Mouse (Mus musculus) embryonic facial prominence, embryonic 11.5 days (tissue): ENCODE results near the gene Cacul1. TPM values are rescaled to one million over a fixed set of nuclear protein-coding genes. Genes with fewer than 3 reads are reported as not detected.

Source experiments
- ATAC-seq: fragments of 200-750 bp; cut with Nextera tagmentation; replicated peaks from 2 replicates; pipeline ENCODE4 v1.8.0; 2017; ENCODE audit warnings: low read depth; ENCODE audit not compliant: insufficient number of reproducible peaks, low FRiP score, low TSS enrichment
- DNase-seq: peaks from one replicate; pipeline ENCODE4 v3.0.0-alpha.2; 2015; ENCODE audit warnings: low spot score
- H3K27ac ChIP-seq: fragments of 300-500 bp; sonication (generic); replicated peaks from 2 replicates; pipeline ENCODE4 v1.5.1; 2014; ENCODE audit warnings: mild to moderate bottlenecking, low read depth, low read length, control low read depth
- H3K27me3 ChIP-seq: fragments of 300-500 bp; sonication (generic); 2 replicates; pipeline ENCODE4 v1.6.1; 2014; ENCODE audit warnings: mild to moderate bottlenecking, low read length, moderate library complexity, mixed read lengths; ENCODE audit not compliant: control insufficient read depth, insufficient read depth
- H3K36me3 ChIP-seq: fragments of 300-500 bp; sonication (generic); replicated peaks from 2 replicates; pipeline ENCODE4 v1.6.1; 2014; ENCODE audit warnings: low read depth, mild to moderate bottlenecking, low read length, moderate library complexity, mixed read lengths; ENCODE audit not compliant: control insufficient read depth, insufficient read depth
- H3K4me1 ChIP-seq: fragments of 300-500 bp; sonication (generic); 2 replicates; pipeline ENCODE4 v1.6.1; 2014; ENCODE audit warnings: low read length, mixed read lengths; ENCODE audit not compliant: control insufficient read depth, insufficient read depth
- H3K4me2 ChIP-seq: fragments of 300-500 bp; sonication (generic); 2 replicates; pipeline ENCODE4 v1.6.1; 2014; ENCODE audit warnings: low read depth, mild to moderate bottlenecking, control low read depth, low read length, moderate library complexity
- H3K4me3 ChIP-seq: fragments of 300-500 bp; sonication (generic); 2 replicates; pipeline ENCODE4 v1.5.1; 2014; ENCODE audit warnings: low read depth, low read length, control low read depth
- H3K9ac ChIP-seq: fragments of 300-500 bp; sonication (generic); replicated peaks from 2 replicates; pipeline ENCODE4 v1.6.1; 2014; ENCODE audit warnings: mild to moderate bottlenecking, control low read depth, low read length
- H3K9me3 ChIP-seq: fragments of 300-500 bp; sonication (generic); replicated peaks from 2 replicates; pipeline ENCODE4 v1.6.1; 2016; ENCODE audit warnings: mild to moderate bottlenecking, low read length, inconsistent platforms, mixed read lengths; ENCODE audit not compliant: control insufficient read depth
- WGBS: fragments of 180-500 bp; shearing (Covaris S2); extraction: QIAGEN DNeasy Blood & Tissue Kit; methylation state at CpG from one replicate; pipeline ENCODE4 v1.1.7; 2014; 5-methylcytosine and 5-hydroxymethylcytosine counted together
- polyA plus RNA-seq: library from polyadenylated mRNA; unstranded; fragments of >200 nt; fragmentation: Nextera tagmentation; extraction: Ambion mirVana; gene quantifications from 2 replicates; pipeline ENCODE4 v1.2.1, GENCODE M21; 2014

Gene Cacul1
- polyA plus RNA-seq, 1 experiment from 2014 or later, result 34.0 TPM

- Histone ChIP-seq H3K4me1 (no peaks in the 10 kb centered on the region), H3K9ac (no peak overlapping the region), H3K27me3 (no peaks in the 10 kb centered on the region)
These were observed 53.9 kb downstream of the Cacul1 start for GRCm38 (mm10) chr19:60526876-60527275.

DNA sequence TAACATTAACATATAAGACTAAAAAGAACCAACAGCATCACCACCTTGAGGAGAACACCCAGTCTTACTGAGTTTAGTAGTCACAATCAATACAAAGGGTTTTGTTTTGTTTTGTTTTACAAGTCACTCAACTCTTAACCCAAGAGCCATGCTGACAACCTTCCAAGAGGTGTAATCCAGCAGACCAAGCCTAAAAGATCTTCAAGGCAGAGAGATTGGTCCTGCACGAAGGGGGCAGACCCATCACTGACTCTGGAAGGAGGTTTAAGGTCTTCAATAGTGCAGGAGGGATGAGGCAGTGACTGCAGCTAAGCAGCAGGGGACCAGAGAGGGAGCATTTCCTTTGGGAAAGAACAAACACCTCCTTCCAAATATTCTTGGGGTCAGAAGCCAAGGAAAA, 55.7 kb downstream of the Cacul1 start:
- H3K27me3 ChIP-seq, result no peaks in the 10 kb centered on the region
- H3K27ac ChIP-seq, result no peak overlapping the region
- H3K4me1 ChIP-seq, result no peaks in the 10 kb centered on the region
- H3K4me3 ChIP-seq, result no peak overlapping the region
- ATAC-seq, result no peak
- H3K4me2 ChIP-seq, result no peak overlapping the region
- DNase-seq, result no peak
- no peak overlapping the region for H3K9ac ChIP-seq
- H3K36me3 ChIP-seq, result no peaks in the 10 kb centered on the region
- H3K9me3 ChIP-seq, result no peaks in the 10 kb centered on the region
- WGBS, result 61% methylated on average over 1 of the region's 1 CpGs

More at GRCm38 (mm10) chr19:60526876-60527275, 53.9 kb downstream of the Cacul1 start:
- no peak overlapping the region for H3K4me3 ChIP-seq
- H3K4me2 ChIP-seq, result no peak overlapping the region
- H3K36me3 ChIP-seq, result no peaks in the 10 kb centered on the region
- ATAC-seq (no peak), DNase-seq (no peak)
- no peaks in the 10 kb centered on the region for H3K9me3 ChIP-seq
- H3K27ac ChIP-seq, result no peak overlapping the region
- WGBS, result 88% methylated on average over 4 of the region's 4 CpGs

GRCm38 (mm10) chr19:60524678-60525077, 56.1 kb downstream of the Cacul1 start:
- H3K27ac ChIP-seq, result no peak overlapping the region
- no peaks in the 10 kb centered on the region for H3K4me1 ChIP-seq
- no peak overlapping the region for H3K4me2 ChIP-seq
- no peaks in the 10 kb centered on the region for H3K9me3 ChIP-seq
- H3K4me3 ChIP-seq, result no peak overlapping the region
- ATAC-seq, result no peak
- H3K9ac ChIP-seq, result no peak overlapping the region
- H3K36me3 ChIP-seq, result no peaks in the 10 kb centered on the region
- 94% methylated on average over 3 of the region's 3 CpGs for WGBS
- H3K27me3 ChIP-seq, result no peaks in the 10 kb centered on the region
- DNase-seq, result no peak

DNA sequence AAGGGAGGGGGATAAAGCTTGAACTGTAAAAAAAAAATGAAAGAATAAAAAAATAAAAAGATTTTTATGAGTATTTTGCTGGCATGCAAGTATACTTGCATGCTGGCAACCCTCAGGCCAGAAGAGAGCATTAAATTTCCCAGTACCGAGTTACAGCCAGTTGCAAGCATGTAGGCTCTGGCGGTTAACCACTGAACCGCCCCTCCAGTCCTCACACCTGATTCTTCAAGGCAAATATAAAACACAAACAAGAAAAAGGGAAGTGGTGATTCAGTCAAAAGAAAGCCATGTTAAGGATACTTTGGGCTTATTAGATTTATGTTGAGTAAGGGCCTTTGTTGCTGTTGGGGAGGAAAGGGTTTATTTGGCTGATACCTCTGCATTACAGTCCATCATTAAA, 60.7 kb downstream of the Cacul1 start:
- H3K4me2 ChIP-seq, result no peak overlapping the region
- no peak overlapping the region for H3K4me3 ChIP-seq
- no peak for DNase-seq
- no peak for ATAC-seq
- WGBS, result 93% methylated on average over 3 of the region's 3 CpGs
- no peaks in the 10 kb centered on the region for H3K9me3 ChIP-seq
- H3K9ac ChIP-seq, result no peak overlapping the region
- no peaks in the 10 kb centered on the region for H3K36me3 ChIP-seq
- H3K4me1 ChIP-seq, result no peaks in the 10 kb centered on the region
- no peaks in the 10 kb centered on the region for H3K27me3 ChIP-seq
- no peak overlapping the region for H3K27ac ChIP-seq

DNA sequence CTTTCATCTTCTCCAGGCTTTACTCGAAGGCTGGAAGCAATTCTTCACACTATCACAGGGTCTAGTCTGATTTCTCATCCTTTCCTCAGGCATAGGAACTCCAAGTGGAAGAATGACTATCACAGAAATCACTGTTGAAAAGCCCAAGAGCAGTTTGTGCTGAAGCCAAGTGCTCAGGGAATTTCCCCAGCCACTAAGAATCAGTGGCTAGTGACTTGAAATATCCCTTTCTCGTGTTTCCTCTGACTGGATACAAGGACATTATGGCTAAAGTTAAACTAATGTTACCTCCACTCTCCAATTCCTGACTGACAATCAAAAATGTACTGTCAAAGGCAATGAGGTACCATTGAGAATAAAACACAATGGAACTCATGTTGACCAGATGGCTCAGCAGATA, 65.8 kb downstream of the Cacul1 start:
- no peak overlapping the region for H3K4me3 ChIP-seq
- H3K27ac ChIP-seq, result no peak overlapping the region
- DNase-seq (no peak), ATAC-seq (no peak)
- WGBS, result 66% methylated on average over 2 of the region's 2 CpGs
- no peaks in the 10 kb centered on the region for H3K9me3 ChIP-seq
- H3K9ac ChIP-seq, result no peak overlapping the region
- no peaks in the 10 kb centered on the region for H3K36me3 ChIP-seq
- H3K4me2 ChIP-seq, result no peak overlapping the region
- H3K4me1 ChIP-seq, result no peaks in the 10 kb centered on the region
- no peaks in the 10 kb centered on the region for H3K27me3 ChIP-seq

DNA sequence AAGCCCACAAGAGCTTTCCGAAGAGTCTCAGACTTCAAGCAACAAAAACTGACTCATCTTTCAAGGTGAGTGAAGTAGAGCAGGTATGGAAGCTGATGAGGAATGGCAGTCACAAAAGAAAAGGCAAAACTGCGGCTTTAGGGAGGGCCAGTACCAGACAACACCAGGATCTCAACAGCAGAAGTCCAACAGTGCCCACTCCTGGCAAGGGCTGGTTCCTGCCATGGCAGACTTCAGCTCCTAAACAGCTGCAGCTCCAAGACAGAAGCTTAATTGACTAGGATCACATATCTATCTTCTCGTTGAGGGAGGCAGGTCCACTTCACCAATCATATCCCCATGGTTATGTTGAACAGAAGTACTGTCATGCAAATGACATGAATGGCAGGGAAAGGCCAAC, 67.4 kb downstream of the Cacul1 start:
- Histone ChIP-seq H3K36me3 (no peaks in the 10 kb centered on the region), H3K27me3 (no peaks in the 10 kb centered on the region), H3K4me1 (no peaks in the 10 kb centered on the region), H3K4me3 (no peak overlapping the region), H3K4me2 (no peak overlapping the region), H3K9me3 (no peaks in the 10 kb centered on the region), H3K27ac (no peak overlapping the region), H3K9ac (no peak overlapping the region)
- 48% methylated on average over 3 of the region's 3 CpGs for WGBS
- DNase-seq (no peak), ATAC-seq (no peak)

GRCm38 (mm10) chr19:60500209-60500608, 80.6 kb downstream of the Cacul1 start:
- no peaks in the 10 kb centered on the region for H3K27me3 ChIP-seq
- no peak overlapping the region for H3K4me3 ChIP-seq
- H3K9me3 ChIP-seq, result no peaks in the 10 kb centered on the region
- no peak overlapping the region for H3K9ac ChIP-seq
- no peaks in the 10 kb centered on the region for H3K36me3 ChIP-seq
- no peaks in the 10 kb centered on the region for H3K4me1 ChIP-seq
- H3K4me2 ChIP-seq, result no peak overlapping the region
- no peak overlapping the region for H3K27ac ChIP-seq
- ATAC-seq (no peak), DNase-seq (no peak)

GRCm38 (mm10) chr19:60497171-60497570, 83.7 kb downstream of the Cacul1 start:
- no peak overlapping the region for H3K9ac ChIP-seq
- H3K9me3 ChIP-seq, result no peaks in the 10 kb centered on the region
- no peak overlapping the region for H3K4me3 ChIP-seq
- no peak for ATAC-seq
- H3K4me1 ChIP-seq, result no peaks in the 10 kb centered on the region
- H3K27ac ChIP-seq, result no peak overlapping the region
- no peaks in the 10 kb centered on the region for H3K36me3 ChIP-seq
- no peaks in the 10 kb centered on the region for H3K27me3 ChIP-seq
- 69% methylated on average over 4 of the region's 4 CpGs for WGBS
- no peak for DNase-seq
- H3K4me2 ChIP-seq, result no peak overlapping the region
